ENCODE assay signal across 8 mouse cellular contexts in genomic region chr14:11160806-11161450, GRCm38 (mm10). TPM values are rescaled to one million over a fixed set of nuclear protein-coding genes. Genes with fewer than 3 reads are reported as not detected.
DNase-seq lines count a peak whose midpoint lies in the region; ATAC-seq lines count a peak whose summit lies in the region.

No protein-coding gene starts in this region.

- intact Hi-C loops in left cerebral cortex, postnatal 10 days (cut with DNase I) = loop anchor here (5.0 kb wide), 1 partner anchor 391 kb away; the partner anchor contains the start of gene Ptprg

- H3K9ac ChIP-seq in intestine, embryonic 15.5 days = 0 out of 2 replicates have a peak overlapping the region, but pooled peaks have one; percentile 21

- H3K4me3 ChIP-seq in intestine, embryonic 15.5 days (replicated peaks) = peak overlapping the region; percentile 67

- H3K9me3 ChIP-seq in intestine, embryonic 15.5 days = no peaks in the 10 kb centered on the region

- H3K27me3 ChIP-seq in intestine, embryonic 15.5 days (replicated peaks) = no peaks in the 10 kb centered on the region

- no peak overlapping the region for H3K27ac ChIP-seq in intestine, embryonic 15.5 days

- peak; percentile 77 for DNase-seq in adrenal gland, postnatal 10 days
- DNase-seq in embryo, embryonic 11.5 days (ENCODE audit: low read depth, low spot score) = peak; percentile 36
- peak; percentile 73 for DNase-seq in gonadal fat pad, adult 2 months (ENCODE audit: low read depth)
- DNase-seq in left cerebral cortex, postnatal 10 days (ENCODE audit: extremely low spot score in 1 of 2, low spot score in 2 of 2) = peak; percentile 75 to 77
- DNase-seq in right cerebral cortex, postnatal 25 days = peak; percentile 75
- peak; percentile 40 for DNase-seq in yolk sac, embryonic 10.5 days (ENCODE audit: low spot score)

- H3K4me2 ChIP-seq in intestine, embryonic 15.5 days (replicated peaks) = peak overlapping the region; percentile 80

- H3K36me3 ChIP-seq in intestine, embryonic 15.5 days = no peaks in the 10 kb centered on the region

- peak; percentile 84 for ATAC-seq in intestine, embryonic 15.5 days
- ATAC-seq in megakaryocyte-erythroid progenitor cell, adult 5-6 weeks (replicated peaks; ENCODE audit: low FRiP score, low TSS enrichment, poor library complexity, severe bottlenecking) = peak; percentile 88

- WGBS in intestine, embryonic 15.5 days = 8% methylated on average over 17 of the region's 17 CpGs

- no peaks in the 10 kb centered on the region for H3K4me1 ChIP-seq in intestine, embryonic 15.5 days (replicated peaks)

RNA-seq across cellular contexts. Expression of gene Fhit, which starts 0.9 kb away (rescaled TPM):
- total RNA-seq in adrenal gland, postnatal 10 days (2021) = 10 to 100 TPM in 1 of 2 experiments, 1 to 10 TPM in 1; 8.6 to 10.8 TPM
- 7.8 and 8.5 TPM in 2 replicates for polyA plus RNA-seq in gonadal fat pad, adult 2 months (2012; rRNA removed)
- polyA plus RNA-seq in intestine, embryonic 15.5 days (2015; fragmentation: Nextera tagmentation; extraction: Ambion mirVana) = 11.4 and 12.8 TPM in 2 replicates
- total RNA-seq in left cerebral cortex, postnatal 10 days (2021) = 1 to 10 TPM; 4.7 to 5.2 TPM
- total RNA-seq in megakaryocyte-erythroid progenitor cell, adult 5-6 weeks (2014; fragmentation: Nextera tagmentation) = 12.6 and 13.1 TPM in 2 replicates
- total RNA-seq in megakaryocyte-erythroid progenitor cell, adult 5-6 weeks (2017) = 11.3 and 17.1 TPM in 2 replicates
